19 mouse cellular contexts compared by ENCODE assay signal in genomic region chr15:10611040-10611439, GRCm38 (mm10). TPM values are rescaled to one million over a fixed set of nuclear protein-coding genes. Genes with fewer than 3 reads are reported as not detected.
"Had no signal": no experiment of that assay in that cellular context is flagged by ENCODE, and none has a peak within 500 bp of the region (broad histone marks: within the 10 kb centered on the region; RNA-seq: fewer than 3 reads in every experiment).

No protein-coding gene starts in this region.

- ATAC-seq: intestine, embryonic 15.5 days had no signal

- H3K4me3 ChIP-seq: intestine, embryonic 15.5 days; kidney, embryonic 15.5 days; limb, embryonic 13.5 days; myocyte; stomach, embryonic 15.5 days had no signal

- H3K36me3 ChIP-seq: intestine, embryonic 15.5 days; stomach, embryonic 15.5 days had no signal

- H3K27ac ChIP-seq: intestine, embryonic 15.5 days; kidney, embryonic 15.5 days; limb, embryonic 13.5 days; liver, embryonic 14.5 days; stomach, embryonic 15.5 days had no signal

- H3K9me3 ChIP-seq: intestine, embryonic 15.5 days; kidney, embryonic 15.5 days; limb, embryonic 13.5 days; stomach, embryonic 15.5 days had no signal

- H3K27me3 ChIP-seq: intestine, embryonic 15.5 days; kidney, embryonic 15.5 days; limb, embryonic 13.5 days; stomach, embryonic 15.5 days had no signal

- H3K4me1 ChIP-seq: intestine, embryonic 15.5 days; stomach, embryonic 15.5 days had no signal

- DNase-seq: kidney, adult 2 months; kidney, postnatal 14 days; left cerebral cortex, postnatal 4 days; lung, adult 18-20 months; lung, postnatal 36 days; retina, postnatal 1 day; right cerebral cortex, postnatal 4 days; spleen, adult 18-20 months; thymus, adult 2 months; thymus, postnatal 25 days had no signal

- H3K9ac ChIP-seq: intestine, embryonic 15.5 days; kidney, embryonic 15.5 days; limb, embryonic 13.5 days; liver, embryonic 14.5 days; stomach, embryonic 15.5 days had no signal

- H3K4me2 ChIP-seq: intestine, embryonic 15.5 days; kidney, embryonic 15.5 days; limb, embryonic 13.5 days; stomach, embryonic 15.5 days had no signal

RNA-seq across cellular contexts. Expression of gene Ttc23l, which starts 52.6 kb away (rescaled TPM):
- polyA plus RNA-seq: intestine, embryonic 15.5 days; kidney, adult 2 months; kidney, embryonic 15.5 days; large intestine, adult 2 months; limb, embryonic 13.5 days; liver, adult 2 months; liver, embryonic 14.5 days; lung, embryonic 16.5 days; myocyte; stomach, embryonic 15.5 days; thymus, adult 2 months had no signal
